Mouse (Mus musculus): ENCODE measurements around the gene Antxrl.

DNA sequence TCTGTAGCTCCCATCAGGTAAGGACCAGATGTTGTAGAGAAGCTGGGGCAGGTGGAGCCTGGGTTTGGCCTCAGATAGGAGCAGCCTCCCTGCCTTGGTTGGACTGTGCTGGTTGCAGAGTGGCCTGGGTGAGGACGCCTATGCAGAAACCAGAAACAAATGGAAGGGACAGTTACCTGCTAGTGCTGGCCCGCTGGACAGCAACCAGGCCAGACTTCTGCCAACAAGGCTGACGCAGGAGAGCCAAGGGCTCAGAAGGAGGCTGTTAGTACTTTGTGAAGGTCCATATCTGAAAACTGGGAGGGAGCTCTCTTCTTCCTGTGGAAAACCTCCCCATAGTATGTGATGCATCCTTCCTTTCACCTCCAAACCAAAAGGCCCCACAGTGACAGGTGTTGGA, 9.2 kb upstream of the Antxrl start:
- no peak for TF ChIP-seq POLR2A (IDR thresholded peaks at IDR 0.05; ENCODE audit: low read depth, low read length)
- TF ChIP-seq CTCF (IDR thresholded peaks at IDR 0.05; ENCODE audit: borderline replicate concordance, insufficient read depth, low read length) = no peak
